Mouse (Mus musculus) induced T-regulatory cell, adult 2 months (primary cell): ENCODE measurements around the gene Bola1.
A peak's percentile ranks its signal among the peaks of the same experiment; 100 is the strongest.

Source experiments
- DNase-seq: peaks from one replicate; pipeline ENCODE4 v3.0.0-alpha.2; 2012; ENCODE audit warnings: low read depth

The Bola1 gene

GRCm38 (mm10) chr3:96151836-96152235 lies 67.7 kb downstream of the Bola1 start:
- DNase-seq: no peak

- peak; percentile 85 for DNase-seq
Observed at GRCm38 (mm10) chr3:96147950-96148349, 71.6 kb downstream of the Bola1 start.
